15 mouse cellular contexts compared by ENCODE assay signal in genomic region chr3:103192161-103192560, GRCm38 (mm10). TPM values are rescaled to one million over a fixed set of nuclear protein-coding genes. Genes with fewer than 3 reads are reported as not detected.
DNase-seq lines count a peak whose midpoint lies in the region.
"Had no signal": no experiment of that assay in that cellular context is flagged by ENCODE, and none has a peak within 500 bp of the region (broad histone marks: within the 10 kb centered on the region; RNA-seq: fewer than 3 reads in every experiment).

No protein-coding gene starts in this region.

- peak; percentile 15 for DNase-seq in heart, adult 11 months
- no peak for DNase-seq in heart, adult 8-10 months (ENCODE audit: low spot score)
- DNase-seq in 3T3-L1 (ENCODE audit: low read depth, low spot score) (peak; percentile 35), R1 (ENCODE audit: low read depth, low spot score) (peak; percentile 88)
- no peak for DNase-seq in left cerebral cortex, adult 9 months (ENCODE audit: low spot score in 2 of 2)
- DNase-seq in kidney, postnatal 25 days, result no peak
- DNase-seq: adrenal gland, adult 8-10 months; adrenal gland, postnatal 14 days; adrenal gland, postnatal 36 days; cerebellum, adult 11-12 months; cerebellum, adult 2 months; cerebellum, adult 9-10 months; cerebellum, postnatal 10 days; cerebellum, postnatal 25 days; forebrain, postnatal 0 days had no signal

RNA-seq across cellular contexts. Expression of gene Bcas2, which starts 20.7 kb away (rescaled TPM):
- 10 to 100 TPM; 42.4 to 55.0 (median 49.6) TPM for total RNA-seq in heart, adult 8-10 months (2022)

Comparison
In these comparisons a context has a peak if more than half of its experiments do, and no peak if none do; other contexts are left out.
1. DNase-seq: peak in heart, adult 11 months (single experiment), 3T3-L1 (single experiment) and R1 (single experiment); none in heart, adult 8-10 months (single experiment), left cerebral cortex, adult 9 months (0 of 2) and kidney, postnatal 25 days (0 of 2).